Mouse (Mus musculus) testis, adult 2 months (tissue): ENCODE measurements around the gene Rpgrip1l. TPM values are rescaled to one million over a fixed set of nuclear protein-coding genes. Genes with fewer than 3 reads are reported as not detected.
A peak's percentile ranks its signal among the peaks of the same experiment; 100 is the strongest.

Source experiments
- H3K27ac ChIP-seq: fragments of 200-500 bp; 2 replicates; pipeline ENCODE4 v1.5.1; 2012; ENCODE audit warnings: low read depth, low read length; ENCODE audit not compliant: control insufficient read depth, insufficient read depth
- H3K27me3 ChIP-seq: fragments of 200-500 bp; 2 replicates; pipeline ENCODE4 v1.6.1; 2012; ENCODE audit warnings: mild to moderate bottlenecking, low read length, moderate library complexity; ENCODE audit not compliant: control insufficient read depth, insufficient read depth
- H3K36me3 ChIP-seq: fragments of 200-500 bp; 2 replicates; pipeline ENCODE4 v1.6.1; 2012; ENCODE audit warnings: mild to moderate bottlenecking, low read length; ENCODE audit not compliant: control insufficient read depth, insufficient read depth
- H3K4me1 ChIP-seq: fragments of 200-500 bp; 2 replicates; pipeline ENCODE4 v1.6.1; 2012; ENCODE audit warnings: low read length; ENCODE audit not compliant: control insufficient read depth, insufficient read depth
- H3K4me3 ChIP-seq: fragments of 200-500 bp; 2 replicates; pipeline ENCODE4 v1.5.1; 2012; ENCODE audit warnings: low read depth, mild to moderate bottlenecking, low read length, moderate library complexity, mixed read lengths; ENCODE audit not compliant: control insufficient read depth
- CTCF ChIP-seq: fragments of 200-500 bp; IDR thresholded peaks from 2 replicates; pipeline ENCODE4 v1.5.1; 2012; ENCODE audit warnings: low read depth, mild to moderate bottlenecking, inconsistent platforms, low read length, moderate library complexity; ENCODE audit not compliant: control insufficient read depth, insufficient read depth, insufficient replicate concordance
- POLR2A ChIP-seq: fragments of 200-500 bp; IDR thresholded peaks from 2 replicates; pipeline ENCODE4 v1.6.1; 2012; ENCODE audit warnings: low read depth, mild to moderate bottlenecking, inconsistent platforms, low read length, moderate library complexity; ENCODE audit not compliant: control insufficient read depth
- polyA plus RNA-seq: library from polyadenylated mRNA; depleted of rRNA; stranded (reverse); fragments of >200 nt; gene quantifications from 2 replicates; pipeline ENCODE4 v1.2.3, GENCODE M21; 2012; rRNA removed

Rpgrip1l gene
- 15.6 and 20.4 TPM in 2 replicates for polyA plus RNA-seq

- Histone ChIP-seq H3K36me3 (no peaks in the 10 kb centered on the region), H3K4me3 (peak within 1 kb of the TSS; percentile 94), H3K27me3 (no peaks in the 10 kb centered on the region), H3K4me1 (no peaks in the 10 kb centered on the region), H3K27ac (peak within 1 kb of the TSS; percentile 83)
- no peak for TF ChIP-seq CTCF
- TF ChIP-seq POLR2A = peak; percentile 61; the same call in 1 of the 2 replicates
Measured at GRCm38 (mm10) chr8:91312835-91313832, at the start of gene Rpgrip1l, which contains the start of gene Fto. Gene Rpgrip1l, minus strand, starts transcription at chr8:91313262. Gene Fto, plus strand, starts transcription at chr8:91313525.

- TF ChIP-seq POLR2A (no peak), CTCF (no peak)
- no peaks in the 10 kb centered on the region for H3K36me3 ChIP-seq
- no peaks in the 10 kb centered on the region for H3K27me3 ChIP-seq
- H3K4me1 ChIP-seq = no peaks in the 10 kb centered on the region; the same call in 1 of the 2 replicates
- peak overlapping the region; percentile 1; the same call in 1 of the 2 replicates for H3K27ac ChIP-seq
- H3K4me3 ChIP-seq = no peak overlapping the region
Measured at GRCm38 (mm10) chr8:91360644-91361357, 47.7 kb upstream of the Rpgrip1l start.

GRCm38 (mm10) chr8:91359511-91359910, 46.4 kb upstream of the Rpgrip1l start:
- H3K4me1 ChIP-seq = no peaks in the 10 kb centered on the region; the same call in 1 of the 2 replicates
- no peaks in the 10 kb centered on the region for H3K27me3 ChIP-seq
- TF ChIP-seq CTCF (no peak), POLR2A (no peak)
- no peak overlapping the region for H3K27ac ChIP-seq
- no peaks in the 10 kb centered on the region for H3K36me3 ChIP-seq
- no peak overlapping the region for H3K4me3 ChIP-seq

- Histone ChIP-seq H3K4me1 (no peaks in the 10 kb centered on the region; the same call in 1 of the 2 replicates), H3K27ac (no peak overlapping the region), H3K27me3 (no peaks in the 10 kb centered on the region), H3K4me3 (no peak overlapping the region), H3K36me3 (no peaks in the 10 kb centered on the region)
- TF ChIP-seq POLR2A = no peak
- no peak for TF ChIP-seq CTCF
Measured at GRCm38 (mm10) chr8:91358016-91358415, 45.0 kb upstream of the Rpgrip1l start.

- TF ChIP-seq POLR2A (no peak), CTCF (no peak)
- H3K27ac ChIP-seq = no peak overlapping the region
- H3K4me3 ChIP-seq = no peak overlapping the region
- no peaks in the 10 kb centered on the region for H3K36me3 ChIP-seq
- no peaks in the 10 kb centered on the region; the same call in 1 of the 2 replicates for H3K4me1 ChIP-seq
- H3K27me3 ChIP-seq = no peaks in the 10 kb centered on the region
Measured at GRCm38 (mm10) chr8:91357493-91358014, 44.5 kb upstream of the Rpgrip1l start.

- H3K4me3 ChIP-seq = no peak overlapping the region
- H3K27ac ChIP-seq = no peak overlapping the region
Measured at GRCm38 (mm10) chr8:91355956-91356699, 43.1 kb upstream of the Rpgrip1l start.

More at GRCm38 (mm10) chr8:91355956-91356699, 43.1 kb upstream of the Rpgrip1l start:
- H3K36me3 ChIP-seq = no peaks in the 10 kb centered on the region
- H3K4me1 ChIP-seq = no peaks in the 10 kb centered on the region; the same call in 1 of the 2 replicates
- no peaks in the 10 kb centered on the region for H3K27me3 ChIP-seq
- no peak for TF ChIP-seq CTCF
- no peak for TF ChIP-seq POLR2A
